Mouse (Mus musculus) liver, embryonic 14.5 days (tissue): Measurements from ENCODE around the gene Pdgfa. TPM values are rescaled to one million over a fixed set of nuclear protein-coding genes. Genes with fewer than 3 reads are reported as not detected.

ENCODE experiments used
- ATAC-seq: fragments of 200-750 bp; cut with Nextera tagmentation; 2 replicates; pipeline ENCODE4 v1.8.0; 2017; ENCODE audit warnings: moderate number of reproducible peaks, mild to moderate bottlenecking, moderate library complexity; ENCODE audit not compliant: insufficient read depth
- DNase-seq, 3 experiments: peaks; one replicate each; pipeline ENCODE4 v3.0.0-alpha.2; 2012 to 2013; ENCODE audit warnings: low read depth in 3 of 3, low spot score in 3 of 3
- H3K27ac ChIP-seq: fragments of 300-500 bp; sonication (generic); 2 replicates; pipeline ENCODE4 v1.5.1; 2014; ENCODE audit warnings: moderate library complexity, mild to moderate bottlenecking, control low read depth, inconsistent platforms
- H3K27me3 ChIP-seq: fragments of 300-500 bp; sonication (generic); 2 replicates; pipeline ENCODE4 v1.6.1; 2014; ENCODE audit warnings: mild to moderate bottlenecking, low read length, moderate library complexity; ENCODE audit not compliant: control insufficient read depth, insufficient read depth
- H3K36me3 ChIP-seq: fragments of 300-500 bp; sonication (generic); replicated peaks from 2 replicates; pipeline ENCODE4 v1.6.1; 2014; ENCODE audit warnings: low read depth; ENCODE audit not compliant: control insufficient read depth, insufficient read depth
- H3K4me1 ChIP-seq, 2 experiments: fragments of 200-500 bp in 1 of 2; fragments of 300-500 bp in 1 of 2; sonication (generic) in 1 of 2; replicated peaks; 2 replicates each; pipeline ENCODE4 v1.6.1; 2012 to 2014; ENCODE audit warnings: antibody characterized with exemption in 1 of 2, inconsistent platforms in 1 of 2, low read length in 1 of 2; ENCODE audit not compliant: control insufficient read depth in 2 of 2, insufficient read depth in 2 of 2
- H3K4me2 ChIP-seq: fragments of 300-500 bp; sonication (generic); 2 replicates; pipeline ENCODE4 v1.6.1; 2014; ENCODE audit warnings: low read depth, mild to moderate bottlenecking, control low read depth, moderate library complexity
- H3K4me3 ChIP-seq, 2 experiments: fragments of 200-500 bp in 1 of 2; fragments of 300-500 bp in 1 of 2; sonication (generic) in 1 of 2; 2 replicates each; pipeline ENCODE4 v1.5.1; 2012 to 2014; ENCODE audit warnings: low read depth in 2 of 2, low read length in 2 of 2, mild to moderate bottlenecking in 2 of 2, control low read depth in 1 of 2, inconsistent platforms in 1 of 2, moderate library complexity in 1 of 2; ENCODE audit not compliant: insufficient read depth in 1 of 2
- H3K9ac ChIP-seq: fragments of 300-500 bp; sonication (generic); replicated peaks from 2 replicates; pipeline ENCODE4 v1.6.1; 2014; ENCODE audit warnings: mild to moderate bottlenecking, control low read depth, moderate library complexity
- H3K9me3 ChIP-seq: fragments of 300-500 bp; sonication (generic); 2 replicates; pipeline ENCODE4 v1.6.1; 2016; ENCODE audit warnings: low read length, mixed read lengths; ENCODE audit not compliant: control insufficient read depth
- CTCF ChIP-seq: IDR thresholded peaks from 2 replicates; pipeline ENCODE4 v1.5.1; 2016; ENCODE audit warnings: antibody characterized with exemption, low read depth, control low read depth
- EP300 ChIP-seq: IDR thresholded peaks from 2 replicates; pipeline ENCODE4 v1.6.1; 2016; ENCODE audit warnings: antibody characterized with exemption, low read depth
- WGBS: fragments of 180-500 bp; shearing (Covaris S2); extraction: QIAGEN DNeasy Blood & Tissue Kit; methylation state at CpG from one replicate; pipeline ENCODE4 v1.1.7; 2014; ENCODE audit not compliant: insufficient replicate concordance; 5-methylcytosine and 5-hydroxymethylcytosine counted together
- polyA plus RNA-seq, 2 experiments: library from polyadenylated mRNA; depleted of rRNA in 1 of 2; stranded (reverse) in 1 of 2; unstranded in 1 of 2; fragments of >200 nt; fragmentation: Nextera tagmentation in 1 of 2; extraction: Ambion mirVana in 1 of 2; gene quantifications; 2 replicates each; pipeline versions ENCODE4 v1.2.1 to v1.2.3; 2012 to 2014

Gene Pdgfa
- polyA plus RNA-seq, 2 experiments = 0.39 to 1.5 TPM

GRCm38 (mm10) chr5:138994786-138995720, 2.1 kb downstream of the Pdgfa start:
- Histone ChIP-seq H3K4me3 (peak overlapping the region; percentile 50 to 51), H3K9ac (no peak overlapping the region), H3K4me1 (no peaks in the 10 kb centered on the region), H3K4me2 (peak overlapping the region; percentile 54), H3K27ac (no peak overlapping the region), H3K27me3 (peaks cover 90% of the 10 kb centered on the region), H3K36me3 (no peaks in the 10 kb centered on the region), H3K9me3 (no peaks in the 10 kb centered on the region)
- no peak for DNase-seq
- TF ChIP-seq CTCF (no peak), EP300 (no peak)
- WGBS = under 1% methylated on average over 114 of the region's 127 CpGs
- peak; percentile 40 for ATAC-seq

GRCm38 (mm10) chr5:138994108-138994785, 2.9 kb downstream of the Pdgfa start:
- Histone ChIP-seq H3K4me2 (peak overlapping the region; percentile 54), H3K9ac (no peak overlapping the region), H3K27ac (no peak overlapping the region), H3K27me3 (peaks cover 82% of the 10 kb centered on the region), H3K4me1 (no peaks in the 10 kb centered on the region), H3K4me3 (peak overlapping the region; percentile 22 to 50), H3K9me3 (no peaks in the 10 kb centered on the region), H3K36me3 (no peaks in the 10 kb centered on the region)
- 2% methylated on average over 48 of the region's 48 CpGs for WGBS
- ATAC-seq (no peak), DNase-seq (no peak)
- TF ChIP-seq EP300 = no peak
- no peak for TF ChIP-seq CTCF

GRCm38 (mm10) chr5:138993371-138994107, 3.6 kb downstream of the Pdgfa start:
- Histone ChIP-seq H3K4me1 (no peaks in the 10 kb centered on the region), H3K27ac (no peak overlapping the region), H3K27me3 (peaks cover 75% of the 10 kb centered on the region), H3K4me3 (peak overlapping the region in 1 of 2 experiments; percentile 50; a peak in 2 of 4 replicates), H3K9me3 (no peaks in the 10 kb centered on the region), H3K9ac (no peak overlapping the region), H3K36me3 (no peaks in the 10 kb centered on the region), H3K4me2 (peak overlapping the region; percentile 54)
- 1% methylated on average over 40 of the region's 40 CpGs for WGBS
- no peak for TF ChIP-seq CTCF
- no peak for TF ChIP-seq EP300
- DNase-seq (no peak), ATAC-seq (no peak)

- WGBS = 3% methylated on average over 59 of the region's 59 CpGs
- no peak for ATAC-seq
Measured at GRCm38 (mm10) chr5:138992611-138993370, 4.4 kb downstream of the Pdgfa start.

More at GRCm38 (mm10) chr5:138992611-138993370, 4.4 kb downstream of the Pdgfa start:
- Histone ChIP-seq H3K27ac (no peak overlapping the region), H3K4me2 (peak overlapping the region; percentile 54), H3K36me3 (no peaks in the 10 kb centered on the region), H3K9me3 (no peaks in the 10 kb centered on the region), H3K27me3 (peaks cover 67% of the 10 kb centered on the region), H3K4me3 (peak overlapping the region in 1 of 2 experiments; percentile 26; a peak in 3 of 4 replicates), H3K4me1 (no peaks in the 10 kb centered on the region), H3K9ac (no peak overlapping the region)
- no peak for TF ChIP-seq CTCF
- no peak for TF ChIP-seq EP300
- DNase-seq = no peak
